Mouse (Mus musculus): Measurements from ENCODE around the gene Ak9.

DNA sequence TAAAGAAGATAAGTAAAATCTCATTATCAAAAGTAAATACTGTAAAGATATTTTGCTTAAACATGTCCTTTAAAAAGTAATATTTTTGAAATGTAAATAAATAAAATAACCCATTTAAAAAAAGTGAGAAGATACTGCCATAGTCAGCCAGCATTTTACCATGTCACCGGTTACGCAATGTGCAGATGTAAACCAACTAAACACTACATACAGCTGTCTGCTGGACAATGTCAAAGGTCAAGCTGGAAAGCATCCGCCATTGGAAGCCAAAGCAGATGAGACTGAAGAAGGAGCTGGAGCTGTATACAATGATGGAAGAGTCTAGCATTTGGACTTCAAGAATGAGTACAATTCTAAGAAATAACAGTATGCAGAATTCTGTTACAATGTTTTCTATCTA is 16.2 kb upstream of the Ak9 start:
- TF ChIP-seq POLR2A (IDR thresholded peaks at IDR 0.05; ENCODE audit: borderline replicate concordance, extremely low read depth, insufficient read depth, insufficient read length, poor library complexity, severe bottlenecking) (no peak), CTCF (IDR thresholded peaks at IDR 0.05; ENCODE audit: borderline replicate concordance, extremely low read depth, insufficient read depth, insufficient read length) (no peak)
